Mouse (Mus musculus) spleen, adult 18-20 months (tissue): Measurements from ENCODE around the gene Gls.

Experiments used
- DNase-seq, 2 experiments: peaks; one replicate each; pipeline ENCODE4 v3.0.0; 2022; ENCODE audit warnings: mixed read lengths in 2 of 2

The Gls gene

GRCm38 (mm10) chr1:52233143-52233713 lies at the start of gene Gls:
Gene Gls (minus strand): TSS chr1:52233232.
- DNase-seq = peak; percentile 91 to 95

- DNase-seq = no peak
Measured at GRCm38 (mm10) chr1:52279831-52280595, 47.0 kb upstream of the Gls start.

GRCm38 (mm10) chr1:52279331-52279730 lies 46.3 kb upstream of the Gls start:
- DNase-seq = no peak

GRCm38 (mm10) chr1:52278073-52278472 lies 45.0 kb upstream of the Gls start:
- DNase-seq = no peak

- no peak for DNase-seq
Measured at GRCm38 (mm10) chr1:52274210-52274609, 41.2 kb upstream of the Gls start.

- DNase-seq = no peak
Measured at GRCm38 (mm10) chr1:52272018-52272678, 39.1 kb upstream of the Gls start.

GRCm38 (mm10) chr1:52270354-52270753 lies 37.3 kb upstream of the Gls start:
- DNase-seq = no peak

- no peak for DNase-seq
Measured at GRCm38 (mm10) chr1:52269596-52269995, 36.6 kb upstream of the Gls start.

- no peak for DNase-seq
Measured at GRCm38 (mm10) chr1:52268006-52268405, 35.0 kb upstream of the Gls start.

GRCm38 (mm10) chr1:52267606-52268005 lies 34.6 kb upstream of the Gls start:
- DNase-seq = peak in 1 of 2 experiments; percentile 55

GRCm38 (mm10) chr1:52265886-52266516 lies 33.0 kb upstream of the Gls start:
- DNase-seq = no peak

GRCm38 (mm10) chr1:52264290-52264689 lies 31.3 kb upstream of the Gls start:
- no peak for DNase-seq

- DNase-seq = no peak
Measured at GRCm38 (mm10) chr1:52260354-52261090, 27.5 kb upstream of the Gls start.

- no peak for DNase-seq
Measured at GRCm38 (mm10) chr1:52258006-52258749, 25.1 kb upstream of the Gls start.

GRCm38 (mm10) chr1:52256916-52257315 lies 23.9 kb upstream of the Gls start:
- no peak for DNase-seq

- DNase-seq = no peak
Measured at GRCm38 (mm10) chr1:52256194-52256593, 23.2 kb upstream of the Gls start.

GRCm38 (mm10) chr1:52254411-52254810 lies 21.4 kb upstream of the Gls start:
- no peak for DNase-seq

GRCm38 (mm10) chr1:52253386-52253785 lies 20.4 kb upstream of the Gls start:
- no peak for DNase-seq

- no peak for DNase-seq
Measured at GRCm38 (mm10) chr1:52252447-52252846, 19.4 kb upstream of the Gls start.

GRCm38 (mm10) chr1:52251038-52251735 lies 18.2 kb upstream of the Gls start:
- no peak for DNase-seq

GRCm38 (mm10) chr1:52248899-52249556 lies 16.0 kb upstream of the Gls start:
- DNase-seq = no peak
